Mouse (Mus musculus): ENCODE data around the gene Slc22a22.
A peak's percentile ranks its signal among the peaks of the same experiment; 100 is the strongest.

Slc22a22 gene

GRCm38 (mm10) chr15:57477525-57477924, at the start of gene Slc22a22:
Gene Slc22a22 (minus strand): TSS chr15:57477625.
- no peak for DNase-seq

GRCm38 (mm10) chr15:57523510-57524298, 46.3 kb upstream of the Slc22a22 start:
- DNase-seq = no peak

- no peak for DNase-seq
These were observed 44.7 kb upstream of the Slc22a22 start for GRCm38 (mm10) chr15:57522160-57522559.

- DNase-seq = peak; percentile 39
These were observed 32.1 kb upstream of the Slc22a22 start for GRCm38 (mm10) chr15:57509185-57510172.

- DNase-seq = peak; percentile 84
These were observed 31.1 kb upstream of the Slc22a22 start for GRCm38 (mm10) chr15:57508242-57509184.

GRCm38 (mm10) chr15:57504126-57504705, 26.8 kb upstream of the Slc22a22 start:
- DNase-seq = no peak

- DNase-seq = no peak
These were observed 26.2 kb upstream of the Slc22a22 start for GRCm38 (mm10) chr15:57503656-57504055.

GRCm38 (mm10) chr15:57501559-57501958, 24.1 kb upstream of the Slc22a22 start:
- peak; percentile 73 for DNase-seq

- DNase-seq = no peak
These were observed 18.7 kb upstream of the Slc22a22 start for GRCm38 (mm10) chr15:57496106-57496505.

GRCm38 (mm10) chr15:57482509-57482908, 5.1 kb upstream of the Slc22a22 start:
- peak; percentile 56 for DNase-seq

GRCm38 (mm10) chr15:57471648-57472047, 5.8 kb downstream of the Slc22a22 start:
- DNase-seq = no peak

GRCm38 (mm10) chr15:57465996-57466395, 11.4 kb downstream of the Slc22a22 start:
- no peak for DNase-seq

- no peak for DNase-seq
These were observed 12.4 kb downstream of the Slc22a22 start for GRCm38 (mm10) chr15:57465061-57465460.

GRCm38 (mm10) chr15:57464066-57464465, 13.4 kb downstream of the Slc22a22 start:
- no peak for DNase-seq

GRCm38 (mm10) chr15:57461284-57461683, 16.1 kb downstream of the Slc22a22 start:
- no peak for DNase-seq

GRCm38 (mm10) chr15:57457374-57457773, 20.1 kb downstream of the Slc22a22 start:
- no peak for DNase-seq

GRCm38 (mm10) chr15:57434710-57435404, 42.6 kb downstream of the Slc22a22 start:
- DNase-seq = no peak

GRCm38 (mm10) chr15:57408498-57408897, 68.9 kb downstream of the Slc22a22 start:
- DNase-seq = peak; percentile 63

- no peak for DNase-seq
These were observed 78.8 kb downstream of the Slc22a22 start for GRCm38 (mm10) chr15:57398439-57399148.

GRCm38 (mm10) chr15:57394053-57394452, 83.4 kb downstream of the Slc22a22 start:
- DNase-seq = no peak

- DNase-seq = no peak
These were observed 97.0 kb downstream of the Slc22a22 start for GRCm38 (mm10) chr15:57380381-57380780.

Data from retina, postnatal 1 day (tissue).